Mouse (Mus musculus): Measurements from ENCODE around the gene Fer. TPM values are rescaled to one million over a fixed set of nuclear protein-coding genes. Genes with fewer than 3 reads are reported as not detected.
A peak's percentile ranks its signal among the peaks of the same experiment; 100 is the strongest.
"Not testable (repeated sequence)": the region's sequence is repeated elsewhere in the genome, so short reads cannot be mapped to it uniquely, and the experiment has no call there.

The Fer gene
- polyA plus RNA-seq, 1 experiment from 2014 or later, result 31.4 TPM

DNA sequence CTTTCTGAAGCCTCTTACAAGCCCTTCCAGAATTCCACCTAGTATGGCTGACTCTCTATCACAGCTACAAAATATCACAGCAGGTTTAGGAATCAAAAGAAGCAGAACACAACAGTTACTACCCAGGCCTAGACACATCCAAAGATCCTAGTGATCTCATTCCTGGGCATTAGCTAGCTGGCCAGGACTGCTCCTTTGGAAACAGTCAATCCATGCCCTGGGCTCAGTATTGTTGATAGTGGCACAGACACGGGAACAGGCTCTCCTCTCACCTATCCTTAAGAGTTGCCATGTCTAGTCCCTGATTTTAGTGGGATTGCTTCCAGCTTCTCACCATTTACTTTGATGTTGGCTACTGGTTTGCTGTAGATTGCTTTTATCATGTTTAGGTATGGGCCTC, 20.6 kb upstream of the Fer start:
- H3K4me3 ChIP-seq (replicated peaks), result no peak overlapping the region
- H3K4me2 ChIP-seq, result no peak overlapping the region
- no peaks in the 10 kb centered on the region for H3K36me3 ChIP-seq
- no peak overlapping the region for H3K27ac ChIP-seq
- no peaks in the 10 kb centered on the region for H3K4me1 ChIP-seq
- H3K27me3 ChIP-seq, result no peaks in the 10 kb centered on the region
- no peaks in the 10 kb centered on the region for H3K9me3 ChIP-seq (replicated peaks)
- WGBS, result 85% methylated on average over 1 of the region's 1 CpGs
- ATAC-seq (replicated peaks; ENCODE audit: low FRiP score), result no peak
- H3K9ac ChIP-seq, result no peak overlapping the region

DNA sequence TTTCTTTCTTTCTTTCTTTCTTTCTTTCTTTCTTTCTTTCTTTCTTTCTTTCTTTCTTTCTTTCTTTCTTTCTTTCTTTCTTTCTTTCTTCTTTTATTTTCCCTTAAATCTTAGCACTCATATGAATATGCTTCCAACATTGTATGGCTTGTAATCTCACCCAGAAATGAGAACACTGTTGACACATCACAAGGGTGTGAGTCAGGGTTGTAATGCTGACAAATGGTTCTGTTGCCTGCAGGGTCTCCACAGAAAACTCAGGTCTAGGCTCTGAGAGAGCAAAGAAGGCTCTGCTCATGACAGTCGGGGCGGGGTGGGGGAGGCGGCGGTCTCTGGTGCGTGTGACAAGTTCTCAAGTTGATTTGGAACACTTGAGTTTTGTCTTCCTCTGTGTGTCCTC, 17.9 kb upstream of the Fer start:
- Histone ChIP-seq H3K4me2 (no peak overlapping the region), H3K27ac (no peak overlapping the region), H3K9ac (no peak overlapping the region), H3K27me3 (no peaks in the 10 kb centered on the region), H3K4me3 (replicated peaks) (no peak overlapping the region), H3K4me1 (0 out of 2 replicates have a peak, but pooled peaks cover 5% of the 10 kb centered on the region), H3K36me3 (no peaks in the 10 kb centered on the region), H3K9me3 (replicated peaks) (no peaks in the 10 kb centered on the region)
- WGBS, result 51% methylated on average over 5 of the region's 5 CpGs
- ATAC-seq (replicated peaks; ENCODE audit: low FRiP score), result no peak

DNA sequence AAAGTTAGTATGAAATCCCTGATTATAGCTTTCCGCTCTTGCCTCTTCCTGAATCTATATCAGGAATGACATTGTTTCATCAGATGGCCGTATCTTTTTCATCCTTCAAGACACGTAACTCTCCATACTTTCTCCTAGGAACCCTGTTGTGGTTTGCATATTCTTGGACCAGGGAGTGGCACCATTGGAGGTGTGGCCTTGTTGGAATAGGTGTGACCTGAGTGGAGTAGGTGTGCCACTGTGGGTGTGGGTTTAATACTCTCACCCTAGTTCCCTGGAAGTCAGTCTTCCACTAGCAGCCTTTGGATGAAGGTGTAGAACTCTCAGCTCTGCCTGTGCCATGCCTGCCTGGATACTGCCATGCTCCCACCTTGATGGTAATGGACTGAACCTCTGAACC, 17.1 kb upstream of the Fer start:
- H3K27ac ChIP-seq; H3K4me2 ChIP-seq; H3K4me3 ChIP-seq (replicated peaks); H3K27me3 ChIP-seq; H3K9me3 ChIP-seq (replicated peaks); H3K9ac ChIP-seq; H3K4me1 ChIP-seq; H3K36me3 ChIP-seq; ATAC-seq (replicated peaks; ENCODE audit: low FRiP score): not testable (repeated sequence)
- 93% methylated on average over 3 of the region's 3 CpGs for WGBS

DNA sequence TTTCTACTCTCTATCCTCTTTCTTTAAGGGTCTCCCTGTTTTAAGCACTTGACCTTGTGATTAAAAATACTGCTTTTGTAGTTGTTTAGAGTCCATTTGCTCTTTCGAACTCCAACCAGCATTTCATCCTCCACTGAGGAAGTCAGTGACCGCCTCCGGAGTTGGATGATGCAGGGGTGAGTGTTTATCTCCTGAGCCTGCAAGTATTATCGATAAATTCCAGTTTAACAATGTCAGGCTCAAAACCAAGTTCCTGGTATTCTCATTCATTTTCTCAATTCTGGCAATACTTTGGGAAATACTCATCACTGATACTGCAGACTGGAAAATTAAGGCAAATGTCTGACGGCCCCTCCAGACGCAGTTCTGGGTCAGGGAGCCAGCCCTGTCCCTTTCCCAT, 13.7 kb upstream of the Fer start:
- Histone ChIP-seq H3K36me3 (no peaks in the 10 kb centered on the region), H3K27me3 (no peaks in the 10 kb centered on the region), H3K9ac (peak overlapping the region; percentile 62), H3K4me3 (replicated peaks) (peak overlapping the region; percentile 58), H3K4me1 (0 out of 2 replicates have a peak, but pooled peaks cover 5% of the 10 kb centered on the region), H3K4me2 (peak overlapping the region; percentile 59), H3K27ac (peak overlapping the region; percentile 72), H3K9me3 (replicated peaks) (no peaks in the 10 kb centered on the region)
- WGBS, result 3% methylated on average over 6 of the region's 6 CpGs
- peak; percentile 54; the same call in 1 of the 2 replicates for ATAC-seq (replicated peaks; ENCODE audit: low FRiP score)

DNA sequence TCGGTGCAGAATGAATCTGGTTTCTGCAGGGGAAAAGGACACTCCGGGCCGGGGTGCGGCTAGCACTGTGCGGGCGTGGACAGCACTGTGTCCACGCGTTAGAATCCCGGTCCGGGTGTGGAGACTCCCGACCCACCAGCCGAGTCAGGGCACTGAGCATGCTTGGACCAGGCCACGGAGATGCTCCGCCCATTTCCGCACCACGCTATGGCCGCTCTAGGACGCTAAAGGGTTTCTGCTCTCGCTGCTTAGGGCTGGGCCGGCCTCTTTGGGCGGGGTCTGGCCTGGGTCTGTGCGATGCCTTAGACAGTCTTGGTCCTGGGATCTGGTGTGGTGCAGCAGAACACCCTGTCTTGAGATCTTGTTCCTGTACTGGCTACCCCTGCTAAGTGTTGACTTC, 13.3 kb upstream of the Fer start:
- peak; percentile 100 for ATAC-seq (replicated peaks; ENCODE audit: low FRiP score)
- H3K9ac ChIP-seq, result peak overlapping the region; percentile 62
- peak overlapping the region; percentile 58 for H3K4me3 ChIP-seq (replicated peaks)
- H3K27ac ChIP-seq, result peak overlapping the region; percentile 72
- H3K4me1 ChIP-seq, result 0 out of 2 replicates have a peak, but pooled peaks cover 5% of the 10 kb centered on the region
- peak overlapping the region; percentile 59 for H3K4me2 ChIP-seq
- H3K27me3 ChIP-seq, result no peaks in the 10 kb centered on the region
- under 1% methylated on average over 22 of the region's 22 CpGs for WGBS
- H3K36me3 ChIP-seq, result no peaks in the 10 kb centered on the region
- H3K9me3 ChIP-seq (replicated peaks), result no peaks in the 10 kb centered on the region

DNA sequence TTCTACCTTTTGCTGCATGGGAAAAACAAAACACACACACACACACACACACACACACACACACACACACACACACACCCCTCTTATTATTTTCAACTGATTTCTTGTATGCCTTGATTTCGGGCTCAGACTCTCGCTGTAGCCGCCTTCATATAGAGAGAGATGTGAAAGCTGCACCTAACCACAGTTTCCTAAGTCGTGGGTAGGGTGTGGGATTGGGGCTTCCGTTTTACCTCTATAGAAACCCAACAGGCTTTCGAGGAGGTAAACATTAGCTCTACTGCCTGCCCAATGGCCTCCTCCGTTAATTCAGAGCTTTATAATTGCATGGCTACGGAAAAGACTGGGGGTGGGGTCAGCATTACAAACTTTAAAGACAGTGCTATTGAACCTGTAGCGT, 12.8 kb upstream of the Fer start:
- no peak for ATAC-seq (replicated peaks; ENCODE audit: low FRiP score)
- Histone ChIP-seq H3K9me3 (replicated peaks) (no peaks in the 10 kb centered on the region), H3K4me1 (0 out of 2 replicates have a peak, but pooled peaks cover 5% of the 10 kb centered on the region), H3K36me3 (no peaks in the 10 kb centered on the region), H3K4me3 (replicated peaks) (peak overlapping the region; percentile 58), H3K4me2 (peak overlapping the region; percentile 59), H3K27me3 (no peaks in the 10 kb centered on the region), H3K9ac (no peak overlapping the region), H3K27ac (no peak overlapping the region; the same call in 1 of the 2 replicates)
- WGBS, result 84% methylated on average over 9 of the region's 9 CpGs

DNA sequence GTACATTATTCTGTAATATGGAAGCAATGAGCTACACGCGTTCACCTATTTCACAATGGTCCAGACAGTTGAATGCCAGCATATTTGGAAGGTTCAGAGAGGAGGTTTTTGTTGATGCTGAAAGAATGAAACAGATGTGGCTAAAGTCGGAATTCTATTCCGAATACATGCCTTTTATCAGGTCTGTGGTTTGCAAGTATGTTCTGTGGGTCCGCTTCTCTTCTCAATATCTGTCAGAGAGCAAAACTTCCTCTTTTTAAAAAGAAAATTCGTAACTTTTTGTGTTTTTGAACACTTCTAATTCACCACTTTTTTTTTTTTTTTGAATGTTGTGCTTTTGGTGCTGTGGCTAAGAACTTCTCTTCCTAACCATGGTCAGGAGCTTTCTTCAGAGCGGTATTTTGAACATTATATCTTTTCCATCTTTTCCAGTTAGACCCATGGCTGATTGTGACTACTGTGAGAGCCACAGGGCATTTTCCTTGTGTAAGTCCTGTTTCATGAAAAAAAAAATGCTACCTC, 5.8 kb upstream of the Fer start:
- no peaks in the 10 kb centered on the region for H3K27me3 ChIP-seq
- 88% methylated on average over 7 of the region's 7 CpGs for WGBS
- no peak for ATAC-seq (replicated peaks; ENCODE audit: low FRiP score)
- H3K27ac ChIP-seq, result no peak overlapping the region
- no peaks in the 10 kb centered on the region for H3K9me3 ChIP-seq (replicated peaks)
- H3K9ac ChIP-seq, result no peak overlapping the region
- H3K4me1 ChIP-seq, result no peaks in the 10 kb centered on the region
- H3K36me3 ChIP-seq, result no peaks in the 10 kb centered on the region
- H3K4me2 ChIP-seq, result no peak overlapping the region
- H3K4me3 ChIP-seq (replicated peaks), result no peak overlapping the region

DNA sequence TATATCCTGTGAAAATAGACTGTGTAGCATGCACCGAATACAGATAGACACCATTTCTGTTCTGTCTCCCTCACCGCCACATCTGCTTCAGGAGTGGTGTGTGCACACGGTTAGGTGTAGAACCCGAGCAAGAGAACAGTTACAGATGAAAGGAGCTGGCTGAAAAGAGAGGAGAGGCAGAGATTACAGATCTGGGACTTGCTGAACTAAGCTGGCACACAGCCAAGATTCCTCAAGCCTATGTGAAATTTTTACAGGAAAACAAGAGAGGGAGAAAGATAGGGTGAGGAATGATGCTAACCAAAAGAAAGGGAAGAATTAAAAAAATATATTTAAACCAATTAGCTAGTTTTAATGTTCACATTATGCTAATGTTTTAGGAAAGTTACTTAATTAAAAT, 1.9 kb upstream of the Fer start:
- 50% methylated on average over 4 of the region's 4 CpGs for WGBS
- H3K9me3 ChIP-seq (replicated peaks), result no peaks in the 10 kb centered on the region
- H3K4me2 ChIP-seq, result no peak overlapping the region
- no peak for ATAC-seq (replicated peaks; ENCODE audit: low FRiP score)
- no peaks in the 10 kb centered on the region for H3K27me3 ChIP-seq
- peaks cover 16% of the 10 kb centered on the region for H3K4me1 ChIP-seq
- no peaks in the 10 kb centered on the region for H3K36me3 ChIP-seq
- no peak overlapping the region for H3K4me3 ChIP-seq (replicated peaks)
- H3K27ac ChIP-seq, result no peak overlapping the region
- no peak overlapping the region for H3K9ac ChIP-seq

DNA sequence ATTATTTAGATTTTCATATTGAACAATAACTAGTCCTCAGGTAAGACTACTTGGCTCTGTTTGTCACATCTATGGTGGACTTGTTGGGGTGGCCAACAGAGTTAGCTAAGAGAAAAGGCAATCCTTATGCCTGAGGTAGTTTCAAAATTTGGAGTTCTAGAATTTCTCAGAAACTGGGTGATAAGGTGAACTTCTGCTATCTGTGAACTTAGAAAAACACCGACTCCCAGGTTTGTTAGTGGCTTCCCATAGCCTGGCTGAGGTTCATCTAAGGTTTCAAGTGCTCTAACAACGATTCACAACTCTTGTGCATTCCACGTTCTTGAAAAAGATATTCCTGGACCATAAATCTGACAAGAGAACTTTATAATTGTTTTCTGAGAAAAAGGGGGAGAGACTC, 463 bp upstream of the Fer start:
- 24% methylated on average over 3 of the region's 3 CpGs for whole genome bisulfite sequencing
- Histone ChIP-seq H3K4me3 (replicated peaks) (no peak overlapping the region; the same call in 1 of the 2 replicates), H3K36me3 (no peaks in the 10 kb centered on the region), H3K4me1 (peaks cover 16% of the 10 kb centered on the region), H3K27me3 (no peaks in the 10 kb centered on the region), H3K9me3 (replicated peaks) (no peaks in the 10 kb centered on the region), H3K27ac (no peak overlapping the region), H3K4me2 (peak overlapping the region; percentile 92), H3K9ac (no peak overlapping the region)
- ATAC-seq (replicated peaks; ENCODE audit: low FRiP score), result no peak

DNA sequence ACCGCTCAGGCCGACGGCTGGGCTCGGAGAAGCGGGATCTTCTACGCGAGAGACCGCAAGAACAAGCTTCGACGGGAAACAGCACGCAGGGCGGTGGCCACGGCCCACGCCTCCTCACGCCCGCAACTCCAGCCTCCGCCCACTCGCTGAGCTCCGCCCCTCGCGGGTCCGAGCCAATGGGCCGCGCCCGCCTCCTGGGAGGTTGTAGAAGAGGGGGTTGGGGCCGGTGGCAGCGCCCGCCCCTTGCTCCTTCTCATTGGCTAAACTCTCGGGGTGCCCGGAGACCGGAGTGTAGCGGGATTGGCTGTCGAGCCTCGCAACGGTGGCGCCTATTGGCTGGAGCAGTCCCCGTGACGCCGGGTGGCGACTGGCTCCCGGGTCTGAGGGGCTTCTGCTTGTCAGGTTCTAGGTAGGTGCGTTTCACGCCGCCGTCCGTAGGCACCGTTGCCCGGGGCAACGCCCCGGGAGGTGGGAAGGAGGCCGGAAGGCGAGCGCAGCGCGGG, 836 bp downstream of the Fer start, which contains the start of gene A930002H24Rik:
TSS of gene A930002H24Rik (minus strand) at position 145 of the 503 bp plus-strand sequence.
- H3K4me1 ChIP-seq, result peaks cover 16% of the 10 kb centered on the region
- H3K27ac ChIP-seq, result peak within 1 kb of the TSS; percentile 88
- peak; percentile 100 for ATAC-seq (replicated peaks; ENCODE audit: low FRiP score)
- peak within 1 kb of the TSS; percentile 92 for H3K4me2 ChIP-seq
- H3K36me3 ChIP-seq, result no peaks in the 10 kb centered on the region
- under 1% methylated on average over 55 of the region's 55 CpGs for WGBS
- H3K4me3 ChIP-seq (replicated peaks), result peak within 1 kb of the TSS; percentile 92
- no peaks in the 10 kb centered on the region for H3K9me3 ChIP-seq (replicated peaks)
- H3K9ac ChIP-seq, result peak within 1 kb of the TSS; percentile 82
- no peaks in the 10 kb centered on the region for H3K27me3 ChIP-seq

DNA sequence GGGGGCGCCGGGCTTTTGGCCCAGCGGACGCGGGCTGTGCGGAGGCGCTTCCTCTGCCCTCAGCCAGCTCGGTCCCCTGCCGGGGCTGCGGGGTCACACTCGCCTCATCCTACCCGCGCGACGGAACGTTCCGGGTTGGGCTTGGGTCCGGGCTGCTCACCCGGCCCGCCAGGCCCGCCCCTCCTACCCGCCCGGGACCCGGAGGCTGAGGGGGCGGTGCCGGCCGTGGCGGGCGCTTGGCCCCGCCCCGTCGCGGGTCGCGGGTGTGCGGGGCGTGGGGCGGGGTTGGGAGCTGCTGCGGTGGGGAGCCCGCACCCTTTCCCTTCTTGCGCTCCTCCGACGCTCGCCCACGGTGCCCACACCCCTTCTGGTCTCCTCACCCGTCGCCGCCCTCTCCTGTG, 1.3 kb downstream of the Fer start:
- WGBS, result under 1% methylated on average over 47 of the region's 48 CpGs
- peak overlapping the region; percentile 88 for H3K27ac ChIP-seq
- no peaks in the 10 kb centered on the region for H3K36me3 ChIP-seq
- H3K27me3 ChIP-seq, result no peaks in the 10 kb centered on the region
- H3K4me1 ChIP-seq, result peaks cover 16% of the 10 kb centered on the region
- no peaks in the 10 kb centered on the region for H3K9me3 ChIP-seq (replicated peaks)
- ATAC-seq (replicated peaks; ENCODE audit: low FRiP score), result peak; percentile 84
- H3K9ac ChIP-seq, result peak overlapping the region; percentile 82
- peak overlapping the region; percentile 92 for H3K4me3 ChIP-seq (replicated peaks)
- H3K4me2 ChIP-seq, result peak overlapping the region; percentile 92

DNA sequence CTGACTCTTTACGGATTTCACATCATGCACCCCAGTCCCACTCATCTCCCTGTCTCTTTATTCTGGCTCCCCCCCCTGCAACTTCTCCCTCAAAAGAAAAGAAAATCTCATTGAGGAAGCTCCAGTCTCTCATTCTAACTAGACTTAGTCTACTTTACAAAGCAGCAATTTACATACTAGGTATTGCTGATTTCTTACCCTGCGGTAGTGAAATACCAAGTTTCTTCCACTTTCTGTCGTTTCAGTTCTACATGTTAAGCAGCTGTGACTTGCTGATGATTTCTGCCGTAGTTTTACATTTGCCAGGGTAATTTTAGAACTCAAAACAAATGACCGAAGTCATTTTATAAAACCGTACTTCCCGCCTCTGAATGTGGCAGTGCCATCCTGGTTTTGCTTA, 8.9 kb downstream of the Fer start:
- no peaks in the 10 kb centered on the region for H3K4me1 ChIP-seq
- H3K4me2 ChIP-seq, result no peak overlapping the region
- H3K27ac ChIP-seq, result no peak overlapping the region
- H3K9ac ChIP-seq, result no peak overlapping the region
- H3K4me3 ChIP-seq (replicated peaks), result no peak overlapping the region
- no peaks in the 10 kb centered on the region for H3K27me3 ChIP-seq
- WGBS, result 90% methylated on average over 7 of the region's 7 CpGs
- H3K9me3 ChIP-seq (replicated peaks), result no peaks in the 10 kb centered on the region
- ATAC-seq (replicated peaks; ENCODE audit: low FRiP score), result no peak
- no peaks in the 10 kb centered on the region for H3K36me3 ChIP-seq

DNA sequence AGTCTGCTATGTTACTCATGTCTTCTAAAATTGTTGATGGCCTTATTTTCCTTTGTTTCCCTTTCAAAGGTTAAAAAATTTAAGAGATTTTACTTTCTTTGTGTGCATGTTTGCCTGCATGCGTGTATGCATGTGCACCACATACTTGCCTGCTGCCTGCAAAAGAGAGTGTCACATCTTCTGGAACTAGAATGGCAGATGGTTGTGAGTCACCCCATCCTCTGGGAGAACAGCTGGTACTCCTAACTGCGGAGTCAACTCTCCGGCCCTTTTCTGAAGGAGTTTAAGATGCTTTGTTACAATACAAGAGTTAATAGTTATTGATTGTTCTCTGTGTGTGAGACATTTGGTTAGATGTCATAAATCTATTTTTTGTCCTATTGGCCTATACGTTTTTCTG, 16.0 kb downstream of the Fer start:
- H3K9ac ChIP-seq, result no peak overlapping the region
- 82% methylated on average over 4 of the region's 4 CpGs for WGBS
- no peaks in the 10 kb centered on the region for H3K4me1 ChIP-seq
- H3K9me3 ChIP-seq (replicated peaks), result no peaks in the 10 kb centered on the region
- no peak overlapping the region for H3K27ac ChIP-seq
- ATAC-seq (replicated peaks; ENCODE audit: low FRiP score), result no peak
- no peak overlapping the region for H3K4me3 ChIP-seq (replicated peaks)
- no peaks in the 10 kb centered on the region for H3K27me3 ChIP-seq
- no peak overlapping the region for H3K4me2 ChIP-seq
- no peaks in the 10 kb centered on the region for H3K36me3 ChIP-seq

All from kidney, embryonic 15.5 days (tissue).